Mouse (Mus musculus): ENCODE results near the gene Naxd.

The Naxd gene

GRCm38 (mm10) chr8:11508880-11509279 is 11.6 kb downstream of the Naxd start:
- peaks cover 100% of the 10 kb centered on the region for H3K36me3 ChIP-seq (ENCODE audit: insufficient read depth, low read length)
- TF ChIP-seq NANOG (IDR thresholded peaks at IDR 0.05; ENCODE audit: borderline replicate concordance, low read length) (no peak), POU5F1 (IDR thresholded peaks at IDR 0.05; ENCODE audit: borderline replicate concordance, low read length) (no peak), CTCF (conservative IDR thresholded peaks at IDR 0.05; ENCODE audit: low read length) (no peak)
- no peaks in the 10 kb centered on the region for H3K9me3 ChIP-seq (ENCODE audit: low read length)
- no peaks in the 10 kb centered on the region for H3K27me3 ChIP-seq (ENCODE audit: insufficient read depth, low read length)
- peaks cover 60% of the 10 kb centered on the region for H3K4me1 ChIP-seq (replicated peaks; ENCODE audit: low read depth, low read length)
- H3K4me3 ChIP-seq (replicated peaks; ENCODE audit: low read length) = no peak overlapping the region

GRCm38 (mm10) chr8:11510971-11511370 is 13.7 kb downstream of the Naxd start:
- no peaks in the 10 kb centered on the region for H3K27me3 ChIP-seq (ENCODE audit: insufficient read depth, low read length)
- no peaks in the 10 kb centered on the region for H3K9me3 ChIP-seq (ENCODE audit: low read length)
- peaks cover 67% of the 10 kb centered on the region for H3K4me1 ChIP-seq (replicated peaks; ENCODE audit: low read depth, low read length)
- no peak overlapping the region for H3K4me3 ChIP-seq (replicated peaks; ENCODE audit: low read length)
- no peak for TF ChIP-seq POU5F1 (IDR thresholded peaks at IDR 0.05; ENCODE audit: borderline replicate concordance, low read length)
- TF ChIP-seq CTCF (conservative IDR thresholded peaks at IDR 0.05; ENCODE audit: low read length) = no peak
- no peak for TF ChIP-seq NANOG (IDR thresholded peaks at IDR 0.05; ENCODE audit: borderline replicate concordance, low read length)
- peaks cover 99% of the 10 kb centered on the region for H3K36me3 ChIP-seq (ENCODE audit: insufficient read depth, low read length)

- Histone ChIP-seq H3K4me1 (replicated peaks; ENCODE audit: low read depth, low read length) (peaks cover 60% of the 10 kb centered on the region), H3K27me3 (ENCODE audit: insufficient read depth, low read length) (no peaks in the 10 kb centered on the region), H3K36me3 (ENCODE audit: insufficient read depth, low read length) (peaks cover 99% of the 10 kb centered on the region), H3K4me3 (replicated peaks; ENCODE audit: low read length) (no peak overlapping the region), H3K9me3 (ENCODE audit: low read length) (no peaks in the 10 kb centered on the region)
- TF ChIP-seq CTCF (conservative IDR thresholded peaks at IDR 0.05; ENCODE audit: low read length) = no peak
- no peak for TF ChIP-seq POU5F1 (IDR thresholded peaks at IDR 0.05; ENCODE audit: borderline replicate concordance, low read length)
- no peak for TF ChIP-seq NANOG (IDR thresholded peaks at IDR 0.05; ENCODE audit: borderline replicate concordance, low read length)
Observed at GRCm38 (mm10) chr8:11512711-11513110, 15.4 kb downstream of the Naxd start.

- no peak for TF ChIP-seq POU5F1 (IDR thresholded peaks at IDR 0.05; ENCODE audit: borderline replicate concordance, low read length)
- no peak for TF ChIP-seq NANOG (IDR thresholded peaks at IDR 0.05; ENCODE audit: borderline replicate concordance, low read length)
- TF ChIP-seq CTCF (conservative IDR thresholded peaks at IDR 0.05; ENCODE audit: low read length) = no peak
- H3K36me3 ChIP-seq (ENCODE audit: insufficient read depth, low read length) = peaks cover 99% of the 10 kb centered on the region
Observed at GRCm38 (mm10) chr8:11513247-11513646, 15.9 kb downstream of the Naxd start.

GRCm38 (mm10) chr8:11516292-11516691 is 19.0 kb downstream of the Naxd start:
- Histone ChIP-seq H3K4me3 (replicated peaks; ENCODE audit: low read length) (no peak overlapping the region), H3K4me1 (replicated peaks; ENCODE audit: low read depth, low read length) (peaks cover 47% of the 10 kb centered on the region), H3K9me3 (ENCODE audit: low read length) (no peaks in the 10 kb centered on the region), H3K36me3 (ENCODE audit: insufficient read depth, low read length) (peaks cover 96% of the 10 kb centered on the region), H3K27me3 (ENCODE audit: insufficient read depth, low read length) (no peaks in the 10 kb centered on the region)
- TF ChIP-seq NANOG (IDR thresholded peaks at IDR 0.05; ENCODE audit: borderline replicate concordance, low read length) (no peak), POU5F1 (IDR thresholded peaks at IDR 0.05; ENCODE audit: borderline replicate concordance, low read length) (no peak), CTCF (conservative IDR thresholded peaks at IDR 0.05; ENCODE audit: low read length) (no peak)

More at GRCm38 (mm10) chr8:11513247-11513646, 15.9 kb downstream of the Naxd start:
- Histone ChIP-seq H3K4me1 (replicated peaks; ENCODE audit: low read depth, low read length) (peaks cover 60% of the 10 kb centered on the region), H3K27me3 (ENCODE audit: insufficient read depth, low read length) (no peaks in the 10 kb centered on the region), H3K9me3 (ENCODE audit: low read length) (no peaks in the 10 kb centered on the region), H3K4me3 (replicated peaks; ENCODE audit: low read length) (0 out of 2 replicates have a peak overlapping the region, but pooled peaks have one; percentile 10)

- Histone ChIP-seq H3K36me3 (ENCODE audit: insufficient read depth, low read length) (peaks cover 96% of the 10 kb centered on the region), H3K27me3 (ENCODE audit: insufficient read depth, low read length) (no peaks in the 10 kb centered on the region), H3K4me3 (replicated peaks; ENCODE audit: low read length) (no peak overlapping the region), H3K9me3 (ENCODE audit: low read length) (no peaks in the 10 kb centered on the region), H3K4me1 (replicated peaks; ENCODE audit: low read depth, low read length) (peaks cover 35% of the 10 kb centered on the region)
- TF ChIP-seq POU5F1 (IDR thresholded peaks at IDR 0.05; ENCODE audit: borderline replicate concordance, low read length) (no peak), NANOG (IDR thresholded peaks at IDR 0.05; ENCODE audit: borderline replicate concordance, low read length) (no peak), CTCF (conservative IDR thresholded peaks at IDR 0.05; ENCODE audit: low read length) (no peak)
Observed at GRCm38 (mm10) chr8:11517366-11518055, 20.2 kb downstream of the Naxd start.

GRCm38 (mm10) chr8:11518056-11518396 is 20.7 kb downstream of the Naxd start:
- Histone ChIP-seq H3K27me3 (ENCODE audit: insufficient read depth, low read length) (no peaks in the 10 kb centered on the region), H3K4me1 (replicated peaks; ENCODE audit: low read depth, low read length) (peaks cover 30% of the 10 kb centered on the region), H3K4me3 (replicated peaks; ENCODE audit: low read length) (no peak overlapping the region), H3K9me3 (ENCODE audit: low read length) (no peaks in the 10 kb centered on the region), H3K36me3 (ENCODE audit: insufficient read depth, low read length) (peaks cover 96% of the 10 kb centered on the region)
- no peak for TF ChIP-seq POU5F1 (IDR thresholded peaks at IDR 0.05; ENCODE audit: borderline replicate concordance, low read length)
- no peak for TF ChIP-seq CTCF (conservative IDR thresholded peaks at IDR 0.05; ENCODE audit: low read length)
- TF ChIP-seq NANOG (IDR thresholded peaks at IDR 0.05; ENCODE audit: borderline replicate concordance, low read length) = no peak

- no peaks in the 10 kb centered on the region for H3K27me3 ChIP-seq (ENCODE audit: insufficient read depth, low read length)
- peaks cover 96% of the 10 kb centered on the region for H3K36me3 ChIP-seq (ENCODE audit: insufficient read depth, low read length)
- H3K9me3 ChIP-seq (ENCODE audit: low read length) = no peaks in the 10 kb centered on the region
- H3K4me3 ChIP-seq (replicated peaks; ENCODE audit: low read length) = no peak overlapping the region
- H3K4me1 ChIP-seq (replicated peaks; ENCODE audit: low read depth, low read length) = peaks cover 24% of the 10 kb centered on the region
- no peak for TF ChIP-seq NANOG (IDR thresholded peaks at IDR 0.05; ENCODE audit: borderline replicate concordance, low read length)
- no peak for TF ChIP-seq CTCF (conservative IDR thresholded peaks at IDR 0.05; ENCODE audit: low read length)
- TF ChIP-seq POU5F1 (IDR thresholded peaks at IDR 0.05; ENCODE audit: borderline replicate concordance, low read length) = no peak
Observed at GRCm38 (mm10) chr8:11518676-11519075, 21.4 kb downstream of the Naxd start.

GRCm38 (mm10) chr8:11523331-11523730 is 26.0 kb downstream of the Naxd start:
- H3K4me1 ChIP-seq (replicated peaks; ENCODE audit: low read depth, low read length) = peaks cover 29% of the 10 kb centered on the region
- H3K9me3 ChIP-seq (ENCODE audit: low read length) = no peaks in the 10 kb centered on the region
- no peaks in the 10 kb centered on the region for H3K27me3 ChIP-seq (ENCODE audit: insufficient read depth, low read length)
- peaks cover 84% of the 10 kb centered on the region for H3K36me3 ChIP-seq (ENCODE audit: insufficient read depth, low read length)
- no peak for TF ChIP-seq POU5F1 (IDR thresholded peaks at IDR 0.05; ENCODE audit: borderline replicate concordance, low read length)
- no peak for TF ChIP-seq NANOG (IDR thresholded peaks at IDR 0.05; ENCODE audit: borderline replicate concordance, low read length)
- no peak for TF ChIP-seq CTCF (conservative IDR thresholded peaks at IDR 0.05; ENCODE audit: low read length)
- H3K4me3 ChIP-seq (replicated peaks; ENCODE audit: low read length) = no peak overlapping the region
